Mouse (Mus musculus): Measurements from ENCODE around the gene Cep164.
"Not testable (repeated sequence)": the region's sequence is repeated elsewhere in the genome, so short reads cannot be mapped to it uniquely, and the experiment has no call there.

Gene Cep164

DNA sequence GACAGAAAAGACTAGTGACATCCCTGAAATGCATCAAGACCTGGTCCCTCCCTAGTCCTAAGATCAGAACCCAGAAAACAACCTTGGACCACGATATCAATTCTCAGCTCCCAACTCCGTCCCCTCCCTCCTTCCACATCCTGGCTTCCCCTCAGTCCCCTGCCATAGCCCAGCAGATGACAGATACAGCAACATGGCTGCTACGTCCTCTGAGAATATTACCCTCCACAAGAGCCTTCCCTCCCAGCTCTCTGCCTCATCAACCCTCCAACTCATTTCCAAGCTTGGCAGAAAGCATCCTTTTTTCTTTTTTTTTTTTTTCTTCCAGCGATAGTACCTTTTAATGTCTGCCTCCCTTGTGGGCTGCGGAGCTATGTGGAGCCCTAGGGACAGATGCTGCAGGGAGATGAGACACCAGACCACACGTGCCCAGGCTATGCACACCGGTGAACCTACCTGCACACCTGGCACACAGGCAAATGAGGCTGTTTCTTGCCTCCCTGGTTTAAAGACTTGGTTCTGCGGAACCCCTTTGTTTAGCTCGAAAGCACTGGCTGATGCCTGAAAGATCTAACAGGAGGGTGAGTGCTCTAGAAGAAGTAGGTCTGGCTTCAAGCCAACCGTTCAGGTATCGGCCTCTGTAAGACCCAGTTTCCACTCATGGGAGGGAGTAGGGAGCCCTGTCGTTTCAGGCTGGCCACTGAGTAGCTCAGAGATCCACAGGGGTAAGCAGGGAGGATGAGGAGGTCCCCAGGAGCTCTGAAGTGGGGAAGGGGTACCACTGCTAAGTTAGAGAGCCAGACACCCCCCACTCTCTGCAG, 45.0 kb downstream of the Cep164 start:
- DNase-seq = peak in 1 of 2 experiments; percentile 47

DNA sequence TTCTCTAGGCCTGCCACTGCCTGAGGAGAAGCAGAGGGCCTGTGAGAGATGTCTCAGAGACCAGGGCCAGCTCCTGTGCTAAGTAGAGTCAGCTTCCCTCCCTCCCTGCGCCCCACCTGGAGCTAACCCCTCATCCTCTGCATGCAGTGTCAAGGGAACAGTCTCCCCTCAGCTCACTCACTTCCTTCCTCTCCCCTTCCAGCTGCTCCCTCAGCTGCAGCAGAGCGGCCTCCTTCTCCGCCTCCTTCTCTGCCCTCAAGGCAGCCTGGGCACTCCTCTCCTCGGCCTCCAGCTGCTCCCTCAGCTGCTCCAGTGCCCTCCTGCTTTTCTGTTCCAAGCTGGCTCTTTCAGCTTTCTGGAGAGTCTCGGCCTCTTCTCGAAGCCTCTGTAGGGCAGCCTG, 49.3 kb downstream of the Cep164 start:
- no peak for DNase-seq

DNA sequence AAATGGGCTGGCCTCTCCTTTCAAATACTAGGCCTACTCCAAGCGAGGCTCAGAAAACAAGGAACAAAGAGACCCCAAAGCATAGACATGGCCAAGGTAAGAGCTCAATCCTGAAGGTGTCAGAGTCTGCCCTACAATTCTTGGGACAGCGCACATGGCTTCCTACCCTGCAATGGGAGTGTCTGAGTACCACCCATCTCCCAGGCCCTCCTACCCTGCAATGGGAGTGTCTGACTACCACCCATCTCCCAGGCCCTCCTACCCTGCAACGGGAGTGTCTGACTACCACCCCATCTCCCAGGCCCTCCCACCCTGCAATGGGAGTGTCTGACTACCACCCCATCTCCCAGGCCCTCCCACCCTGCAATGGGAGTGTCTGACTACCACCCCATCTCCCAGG, 52.3 kb downstream of the Cep164 start:
- not testable (repeated sequence) for DNase-seq

DNA sequence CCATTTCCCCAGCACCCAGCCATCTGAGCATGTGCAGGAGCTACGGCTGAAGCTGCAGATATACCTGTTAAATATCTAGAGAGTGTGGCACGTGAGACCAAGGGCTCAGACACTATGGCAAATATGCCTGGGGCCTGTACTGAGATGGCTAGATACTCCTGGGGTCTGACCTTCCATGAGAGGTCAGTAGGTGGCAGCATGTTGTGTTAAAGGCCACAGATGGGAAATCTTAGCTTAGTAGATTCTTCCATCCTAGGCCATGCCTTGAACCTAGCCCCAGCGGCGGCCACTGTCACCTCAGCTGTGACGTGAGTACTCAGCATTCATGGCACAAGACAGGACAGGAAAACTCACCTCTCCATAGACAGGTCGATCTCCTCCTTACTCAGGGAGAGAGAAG, 54.4 kb downstream of the Cep164 start:
- no peak for DNase-seq

DNA sequence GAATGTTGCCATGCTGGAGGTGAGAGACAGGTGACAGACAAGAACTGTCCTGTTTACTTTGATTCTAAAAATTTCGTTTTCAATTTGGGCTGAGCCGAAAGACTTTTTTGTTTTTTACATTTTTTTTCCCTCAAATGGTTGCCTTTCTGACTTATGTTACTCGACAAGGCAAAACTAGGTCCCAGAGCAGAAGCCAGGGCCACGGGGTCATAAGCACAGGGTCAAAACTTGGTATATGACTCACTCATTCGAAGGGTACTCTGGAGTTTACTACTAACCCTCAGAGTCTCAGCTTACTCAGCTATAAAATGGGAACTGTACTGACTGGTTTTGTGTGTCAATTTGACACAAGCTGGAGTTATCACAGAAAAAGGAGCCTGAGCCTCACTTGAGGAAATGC, 58.9 kb downstream of the Cep164 start:
- no peak for DNase-seq

DNA sequence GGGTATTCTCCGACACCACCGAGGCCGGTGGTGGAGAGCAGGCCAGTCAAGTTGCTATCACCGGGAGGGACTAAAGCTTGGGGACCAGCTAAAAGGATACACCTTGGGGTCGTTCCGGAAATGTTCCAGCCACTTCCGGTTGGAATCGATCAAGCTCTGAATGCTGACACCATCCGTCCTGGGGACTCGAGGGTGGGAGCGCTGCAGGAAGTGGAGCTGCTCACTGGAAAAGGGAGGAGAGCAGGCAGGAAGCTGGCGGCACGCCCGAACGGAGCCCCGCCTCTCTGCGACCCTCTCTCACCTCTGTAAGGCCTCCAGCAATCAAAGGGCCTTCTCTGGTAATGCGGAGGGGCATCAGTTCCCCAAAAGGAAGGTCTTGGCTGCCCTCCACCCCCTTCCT, 60.1 kb downstream of the Cep164 start:
- DNase-seq = no peak

DNA sequence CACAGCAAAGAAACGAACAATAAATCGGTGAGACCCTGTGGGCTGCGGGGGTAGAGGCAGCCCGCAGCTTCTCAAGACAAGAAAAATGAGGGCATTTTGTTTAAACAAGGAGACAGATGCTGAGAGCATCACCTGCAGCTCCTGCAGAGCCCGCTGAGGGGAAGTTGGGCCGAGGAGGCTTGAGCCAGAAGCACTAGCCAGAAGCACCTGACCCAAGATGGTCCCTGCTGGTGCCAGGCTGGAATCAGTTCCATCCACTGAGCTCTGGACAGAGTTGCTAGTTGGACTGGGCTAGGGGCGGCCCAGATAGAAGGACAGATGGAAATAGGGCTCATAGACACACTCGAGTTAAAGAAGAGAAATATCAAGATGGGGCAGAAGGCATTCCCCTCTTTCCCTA, 61.3 kb downstream of the Cep164 start:
- DNase-seq = peak; percentile 54 to 64

DNA sequence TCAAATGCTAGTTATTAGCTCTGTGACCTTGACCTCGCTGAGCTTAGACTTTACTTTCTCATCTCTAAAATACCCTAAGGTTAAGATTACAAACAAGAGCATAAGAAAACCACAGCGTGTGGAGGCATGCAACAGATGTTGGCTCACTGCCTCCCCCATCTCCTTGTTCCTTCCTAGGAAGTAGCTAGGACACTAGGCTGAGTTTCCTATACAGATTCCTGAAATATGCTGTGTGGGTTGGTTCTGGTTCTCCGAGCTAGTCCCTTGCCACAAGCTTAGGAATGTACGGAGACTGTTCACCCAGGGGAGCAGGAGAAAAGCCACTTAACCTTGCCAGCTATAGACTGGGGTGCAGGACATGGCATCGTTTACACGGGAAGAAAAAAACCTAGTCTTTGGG, 62.3 kb downstream of the Cep164 start:
- DNase-seq = no peak

DNA sequence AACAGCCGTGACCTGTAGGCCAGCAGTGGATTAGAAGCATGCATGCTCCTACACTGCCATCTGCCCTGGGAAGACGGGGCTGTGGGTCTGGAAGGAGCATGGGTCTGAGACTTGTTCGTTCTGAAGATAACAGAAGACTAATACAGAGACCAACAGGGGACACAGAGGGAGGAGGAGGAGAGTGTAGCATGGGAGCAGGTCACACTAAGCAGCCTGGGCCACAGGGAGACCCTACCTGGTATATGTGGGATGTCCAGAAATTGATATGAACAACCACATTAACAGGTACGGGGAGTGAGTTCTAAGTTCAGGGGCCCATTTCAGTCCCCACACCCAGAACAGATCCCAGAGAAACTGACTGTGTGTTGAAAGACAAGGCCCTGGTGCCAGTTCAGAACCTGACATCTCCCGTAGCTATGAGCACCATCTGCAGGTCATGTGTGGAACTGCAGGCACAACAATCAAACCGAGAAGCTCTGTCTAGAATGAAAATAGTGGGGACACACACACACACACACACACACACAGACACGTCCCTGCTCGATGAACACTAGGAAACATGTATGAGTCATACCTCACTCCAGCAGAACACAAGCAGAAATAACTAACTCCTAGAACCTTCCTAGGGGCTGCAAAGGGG, 73.9 kb downstream of the Cep164 start:
- peak; percentile 86 to 91 for DNase-seq

DNA sequence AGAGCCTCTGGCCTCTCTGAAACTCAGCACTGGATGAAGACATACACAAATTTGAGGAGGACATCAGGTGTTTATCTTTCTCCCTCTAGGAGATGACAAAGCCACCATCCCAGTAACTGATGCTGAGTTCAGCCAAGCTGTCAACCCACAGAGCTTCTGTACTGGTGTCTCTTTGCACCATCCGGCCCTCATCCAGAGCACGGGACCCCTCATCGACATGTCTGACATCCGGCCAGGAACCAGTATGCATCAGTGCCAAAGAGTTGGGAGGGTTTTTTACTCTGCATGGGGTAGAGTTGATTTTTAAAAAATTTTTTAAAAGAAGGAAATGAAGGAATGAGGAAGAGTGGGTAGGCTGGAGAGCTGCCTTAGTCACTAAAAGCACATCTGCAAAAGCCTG, 78.6 kb downstream of the Cep164 start:
- no peak for DNase-seq

DNA sequence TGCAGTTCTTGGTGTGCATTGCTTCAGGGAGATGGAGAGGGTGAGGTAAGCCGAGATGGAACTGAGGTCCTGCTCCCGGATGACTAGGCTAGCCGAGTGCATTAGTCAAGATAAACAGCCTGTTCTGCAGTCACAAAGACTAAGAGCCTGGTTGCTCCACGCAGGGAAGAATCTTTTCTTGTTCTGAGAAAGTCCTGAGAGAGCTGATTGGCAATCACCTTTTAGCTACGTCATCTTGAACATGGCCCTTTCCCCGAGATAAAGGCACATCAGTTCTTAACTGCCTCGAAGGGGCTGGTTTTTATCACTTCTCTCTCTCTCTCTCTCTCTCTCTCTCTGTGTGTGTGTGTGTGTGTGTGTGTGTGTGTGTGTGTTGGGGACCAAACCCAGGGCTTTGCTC, 83.0 kb downstream of the Cep164 start:
- no peak for DNase-seq

DNA sequence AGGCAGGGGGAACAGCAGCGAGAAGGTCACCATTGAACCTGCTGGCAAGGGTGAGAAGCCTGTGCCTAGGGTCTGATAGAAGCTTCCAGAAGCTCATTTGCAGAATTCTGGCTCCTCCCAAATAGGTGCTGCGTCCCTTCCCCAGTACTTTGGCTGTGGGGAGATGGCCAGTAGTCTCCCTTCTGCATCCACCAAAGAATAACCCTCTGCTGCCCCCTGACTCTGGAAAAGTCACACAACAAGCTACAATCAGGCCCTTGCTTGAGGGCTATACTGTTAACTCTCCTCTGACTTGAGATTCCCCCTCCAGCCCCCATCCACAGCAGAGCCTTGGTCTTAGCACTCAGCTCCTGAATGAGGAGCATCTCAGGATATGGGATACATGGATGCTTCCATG, 87.9 kb downstream of the Cep164 start:
- DNase-seq = peak; percentile 70 to 74

DNA sequence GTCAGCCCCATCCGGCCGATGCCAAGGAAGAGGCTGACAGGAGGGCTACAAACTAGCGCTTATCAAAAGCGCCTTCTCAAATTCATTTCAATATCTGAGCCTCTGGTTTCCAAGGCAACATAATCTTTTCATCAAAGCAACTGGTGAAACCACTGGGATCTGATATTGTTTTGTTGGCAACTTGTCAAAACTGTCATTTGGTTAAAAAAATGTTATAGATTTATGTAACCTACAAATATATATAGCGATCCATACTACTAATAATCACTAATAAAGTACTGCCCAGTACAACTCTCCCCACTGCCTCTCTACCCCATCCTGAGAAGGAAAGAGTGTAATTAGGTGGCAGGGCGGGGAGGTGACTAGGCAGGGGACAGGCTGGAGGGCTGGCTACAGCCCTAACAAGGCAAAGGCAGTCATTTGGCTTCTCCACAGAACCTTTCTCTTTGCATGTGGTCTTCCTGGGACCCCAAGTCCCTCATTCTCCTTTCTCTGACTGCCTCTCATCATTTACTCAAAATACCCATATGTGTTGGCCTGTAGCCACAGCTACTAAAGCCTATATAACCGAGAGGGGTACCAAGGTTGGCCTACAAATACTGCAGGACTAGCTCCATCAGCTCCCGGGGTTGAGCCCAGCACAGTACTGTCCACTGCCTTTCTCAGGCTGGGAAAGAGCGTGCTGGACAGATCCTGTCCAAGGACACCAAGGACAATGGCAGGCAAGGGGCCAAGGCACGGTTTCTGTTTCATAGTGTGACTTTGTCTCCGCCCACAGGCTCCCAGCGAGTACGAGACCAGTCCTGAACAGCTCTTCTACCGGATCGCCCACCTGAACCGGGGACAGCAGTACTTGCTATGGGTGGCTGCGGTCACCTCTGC, 88.5 kb downstream of the Cep164 start:
- peak; percentile 23 to 77 for DNase-seq

DNA sequence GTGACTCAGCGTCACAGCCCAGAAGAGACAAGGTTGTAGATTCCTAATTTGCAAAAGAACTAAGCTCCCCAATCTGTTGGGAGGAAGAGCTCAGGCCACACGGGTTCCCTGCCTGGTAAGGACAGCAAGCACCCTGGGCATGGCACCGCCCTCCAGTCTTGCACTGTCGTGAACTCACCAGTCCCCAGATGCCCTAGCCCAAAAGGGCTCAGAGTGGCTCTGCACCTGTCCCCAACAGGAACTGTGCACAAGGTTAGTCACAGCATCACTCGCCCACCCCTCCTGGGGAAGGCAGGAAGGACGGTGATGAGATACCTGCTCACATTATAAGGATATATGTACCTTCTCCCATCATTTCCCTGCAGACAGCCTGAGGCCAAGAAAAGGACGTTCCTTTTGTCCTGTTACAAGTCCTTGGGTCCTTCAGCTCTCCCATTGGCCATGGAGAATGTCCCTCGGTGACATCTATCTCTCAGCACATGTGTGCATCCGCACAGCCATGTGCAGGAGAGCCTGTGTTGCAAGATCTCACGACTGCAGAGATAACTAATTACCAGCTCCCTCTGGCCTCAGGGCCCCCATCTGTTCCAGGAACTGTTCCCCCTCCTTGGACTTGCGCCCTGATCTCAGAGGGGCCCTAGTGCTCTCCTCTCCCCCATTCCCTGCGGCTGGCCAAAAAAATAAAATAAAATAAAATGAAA, 89.3 kb downstream of the Cep164 start:
- peak; percentile 41 to 60 for DNase-seq

DNA sequence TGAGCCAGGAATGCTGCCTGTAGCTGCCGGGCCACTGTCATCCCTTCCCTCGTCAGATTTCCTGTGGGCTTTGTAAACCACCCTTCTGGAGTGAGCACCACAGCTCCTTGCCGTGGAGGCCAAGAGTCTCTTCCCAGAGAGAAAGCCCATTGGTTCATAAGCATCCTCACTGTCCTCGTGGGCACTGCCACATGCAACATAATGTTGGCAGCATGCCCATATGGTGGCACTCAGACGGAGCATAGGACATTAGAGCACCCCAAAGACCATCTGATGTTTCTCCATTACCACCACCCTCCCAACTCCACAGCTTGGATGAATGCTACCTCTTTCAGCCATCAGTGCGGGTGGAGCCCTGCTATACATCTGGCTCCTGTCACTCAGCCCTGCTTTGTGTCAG, 95.2 kb downstream of the Cep164 start:
- DNase-seq = peak; percentile 41 to 54

DNA sequence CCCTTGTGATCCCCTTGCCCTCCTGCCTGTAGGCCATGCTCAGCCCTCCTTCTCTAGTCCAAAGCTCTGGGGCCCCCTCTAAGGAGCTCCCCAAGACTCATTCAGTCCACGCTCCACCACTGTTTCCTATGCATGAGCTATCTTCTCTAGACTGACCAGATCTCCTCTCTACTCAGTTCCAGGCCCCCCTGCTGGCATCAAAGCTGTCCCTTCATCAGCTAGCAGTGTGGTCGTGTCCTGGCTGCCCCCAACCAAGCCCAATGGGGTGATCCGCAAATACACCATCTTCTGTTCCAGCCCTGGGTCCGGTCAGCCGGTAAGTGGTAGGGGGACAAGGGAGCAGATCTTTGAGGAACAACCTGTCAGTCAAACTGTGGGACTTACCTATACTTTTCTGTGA, 96.6 kb downstream of the Cep164 start:
- peak; percentile 65 to 75 for DNase-seq

DNA sequence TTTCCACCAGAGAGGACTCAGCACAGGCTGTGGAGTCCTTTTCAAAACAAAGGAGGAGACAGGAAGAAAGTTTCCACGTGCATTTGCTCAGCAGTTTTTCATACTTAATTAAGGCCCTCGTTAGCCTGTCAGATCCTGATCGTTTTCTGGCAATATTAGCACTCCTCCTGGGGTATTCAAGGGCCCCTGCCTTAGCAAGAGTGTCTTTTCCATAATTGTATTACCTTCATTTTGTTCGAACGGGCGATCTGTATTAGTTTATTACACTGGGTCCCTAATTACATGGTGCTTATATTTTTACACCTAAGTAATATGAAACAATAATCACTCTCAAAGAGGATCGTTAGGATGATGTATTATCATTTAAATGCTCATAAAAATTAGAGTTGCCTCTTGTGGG, 108.5 kb downstream of the Cep164 start:
- no peak for DNase-seq

All from cerebellum, postnatal 25 days (tissue).